Mouse (Mus musculus): ENCODE measurements around the gene Atp6v1g1.

The Atp6v1g1 gene

DNA sequence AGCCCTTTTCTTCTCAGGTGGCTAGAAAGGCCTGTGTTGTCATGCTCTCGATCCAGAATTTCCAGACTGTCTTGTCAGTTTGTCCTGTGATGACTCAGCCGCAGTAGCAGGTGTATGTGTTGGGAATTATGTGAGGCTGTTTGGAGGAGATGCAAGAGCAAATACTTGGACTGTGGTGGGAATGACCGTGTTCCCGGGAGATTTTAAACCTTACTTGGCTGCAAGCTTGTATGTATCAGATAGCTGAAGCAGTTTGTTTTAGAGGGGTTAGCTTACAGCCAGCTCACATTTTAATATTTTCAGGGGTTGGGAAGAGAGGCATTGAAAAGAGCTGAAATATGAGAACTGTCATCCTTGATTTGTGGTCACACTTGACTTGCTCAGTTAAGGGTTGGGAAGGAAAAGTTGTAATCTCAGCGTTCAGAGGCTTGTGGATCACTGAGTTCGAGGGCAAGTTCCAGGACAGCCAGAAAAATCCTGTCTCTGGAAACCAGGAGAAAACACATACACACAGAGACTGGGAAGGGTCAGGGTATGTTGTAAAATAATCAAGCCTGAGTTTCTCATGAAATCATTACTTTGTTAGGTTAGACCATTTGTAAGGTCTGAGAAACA is 2.0 kb downstream of the Atp6v1g1 start:
- in situ Hi-C loops (cut with MboI, MseI): no loop called here

GRCm38 (mm10) chr4:63547799-63548198 is 3.2 kb downstream of the Atp6v1g1 start:
- in situ Hi-C loops (cut with MboI, MseI): no loop called here

DNA sequence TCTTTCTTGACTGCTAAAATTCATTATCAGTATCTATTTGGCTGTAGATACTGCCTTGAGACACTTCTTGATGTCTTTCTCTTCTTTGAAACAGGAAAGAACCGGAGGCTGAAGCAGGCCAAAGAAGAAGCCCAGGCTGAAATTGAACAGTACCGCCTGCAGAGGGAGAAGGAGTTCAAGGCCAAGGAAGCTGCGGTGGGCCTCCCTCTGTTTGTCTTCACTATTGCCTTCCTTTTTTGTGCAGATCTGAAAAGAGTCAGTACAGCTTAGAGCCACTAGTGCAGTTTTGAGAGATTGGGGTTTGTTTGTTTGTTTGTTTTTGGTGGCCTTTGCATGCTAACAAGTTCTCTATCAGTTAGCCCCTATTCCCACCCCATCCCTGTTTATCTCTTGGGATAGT is 3.9 kb downstream of the Atp6v1g1 start:
- in situ Hi-C loops (cut with MboI, MseI): no loop called here

- in situ Hi-C loops (cut with MboI, MseI): no loop called here
These were observed 6.3 kb downstream of the Atp6v1g1 start for GRCm38 (mm10) chr4:63550908-63551307.

DNA sequence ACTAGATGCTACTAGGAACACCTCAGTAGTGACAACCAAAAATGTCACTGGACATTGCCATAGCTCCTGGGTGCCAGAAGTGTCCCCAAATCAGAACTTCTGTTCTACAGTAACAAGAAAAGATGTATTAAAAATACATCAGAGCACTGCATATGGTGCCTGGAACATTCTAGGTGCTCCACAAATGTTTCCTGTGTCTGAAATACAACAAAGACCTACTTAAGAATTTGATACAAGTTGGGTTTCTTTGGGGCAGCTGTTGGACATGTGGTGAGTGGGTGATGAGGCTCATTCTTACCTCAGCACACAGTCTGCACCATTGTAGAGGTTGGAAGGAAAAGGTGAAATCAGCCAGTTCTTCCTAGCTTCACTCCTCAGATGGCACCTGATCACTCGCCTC is 8.3 kb downstream of the Atp6v1g1 start:
- in situ Hi-C loops (cut with MboI, MseI): no loop called here

DNA sequence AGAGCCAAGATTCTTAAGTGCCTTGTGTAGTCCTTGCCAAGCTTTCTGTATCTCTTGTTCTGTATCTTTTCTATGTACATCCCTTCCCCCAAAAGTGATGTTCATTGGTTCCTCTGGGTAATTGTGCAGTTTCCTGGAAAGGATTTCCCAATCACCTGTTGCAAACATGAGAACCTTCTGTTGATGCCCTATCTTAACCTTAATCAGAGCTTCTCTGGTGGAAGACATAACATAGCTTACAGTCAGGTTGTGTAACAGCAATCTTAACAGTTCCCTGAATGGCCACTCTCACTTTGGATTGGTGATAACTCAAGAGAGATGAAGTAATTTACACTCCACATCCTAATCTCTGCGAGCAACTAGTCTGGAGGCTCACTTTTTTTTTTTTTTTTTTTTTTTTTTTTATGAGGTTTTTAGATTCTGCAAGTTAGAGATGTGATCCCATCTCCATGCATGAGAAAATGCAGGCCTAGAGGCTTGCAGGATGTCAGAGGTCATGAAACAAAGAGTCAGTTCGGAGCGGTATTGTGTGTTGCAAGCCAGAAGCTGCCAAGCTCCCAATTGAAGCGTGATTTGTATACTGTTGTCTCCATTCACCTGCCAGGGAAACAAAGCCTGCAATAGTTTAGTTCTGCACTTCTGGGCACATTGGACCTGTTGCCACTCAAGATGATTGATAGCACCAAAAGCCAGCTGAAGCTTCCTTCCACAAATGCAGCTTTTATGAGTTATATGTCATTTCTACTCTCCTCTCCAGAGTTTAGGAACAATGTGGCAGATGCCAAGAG is 9.4 kb downstream of the Atp6v1g1 start:
- in situ Hi-C loops (cut with MboI, MseI): no loop called here

DNA sequence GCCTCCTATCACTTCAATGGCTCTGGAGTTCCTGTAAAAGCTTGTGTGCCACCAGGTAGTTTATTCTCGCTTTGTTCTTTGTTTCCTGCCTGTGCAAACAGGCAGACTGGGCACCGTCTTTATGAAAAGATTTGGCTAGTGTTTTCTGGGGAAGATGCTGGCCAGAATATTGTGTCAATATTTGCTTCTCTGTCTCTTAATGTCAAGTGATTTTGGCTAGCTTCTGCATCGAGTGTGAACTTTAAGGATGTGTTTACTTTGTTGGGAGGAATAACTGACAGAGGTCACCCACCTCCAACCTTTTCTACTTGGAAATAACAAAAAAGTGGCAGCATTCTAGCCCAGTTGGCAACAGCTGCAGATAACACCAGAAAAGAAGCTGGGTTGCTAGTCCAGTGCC is 10.0 kb downstream of the Atp6v1g1 start:
- in situ Hi-C loops (cut with MboI, MseI): loop anchor here (5.0 kb wide), 1 partner anchor 152 kb away; the partner anchor contains the start of gene Akna

GRCm38 (mm10) chr4:63555111-63555510 is 10.5 kb downstream of the Atp6v1g1 start:
- in situ Hi-C loops (cut with MboI, MseI): loop anchor here (5.0 kb wide), 1 partner anchor 153 kb away; the partner anchor contains the start of gene Akna

DNA sequence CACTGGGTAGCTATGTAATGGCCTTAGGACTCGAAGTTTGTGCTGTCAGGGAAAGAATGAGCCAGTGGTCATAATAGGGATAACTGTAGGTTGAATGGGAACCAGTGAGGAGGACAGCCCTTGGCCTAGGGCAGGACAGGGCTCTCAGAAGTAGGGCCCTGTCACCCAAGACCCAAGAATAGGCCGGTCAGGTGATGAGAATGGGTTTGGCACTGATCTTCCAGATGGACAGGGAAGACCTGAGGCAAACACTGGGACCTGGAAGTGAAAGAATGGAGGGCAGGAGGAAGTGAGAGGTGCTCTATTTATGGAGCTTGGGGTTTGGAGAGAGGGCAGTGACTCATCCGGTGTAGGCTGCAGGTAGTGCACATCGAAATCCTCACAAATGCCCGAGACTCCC is 12.1 kb downstream of the Atp6v1g1 start:
- in situ Hi-C loops (cut with MboI, MseI): loop anchor here (5.0 kb wide), 1 partner anchor 154 kb away; the partner anchor contains the start of gene Akna

DNA sequence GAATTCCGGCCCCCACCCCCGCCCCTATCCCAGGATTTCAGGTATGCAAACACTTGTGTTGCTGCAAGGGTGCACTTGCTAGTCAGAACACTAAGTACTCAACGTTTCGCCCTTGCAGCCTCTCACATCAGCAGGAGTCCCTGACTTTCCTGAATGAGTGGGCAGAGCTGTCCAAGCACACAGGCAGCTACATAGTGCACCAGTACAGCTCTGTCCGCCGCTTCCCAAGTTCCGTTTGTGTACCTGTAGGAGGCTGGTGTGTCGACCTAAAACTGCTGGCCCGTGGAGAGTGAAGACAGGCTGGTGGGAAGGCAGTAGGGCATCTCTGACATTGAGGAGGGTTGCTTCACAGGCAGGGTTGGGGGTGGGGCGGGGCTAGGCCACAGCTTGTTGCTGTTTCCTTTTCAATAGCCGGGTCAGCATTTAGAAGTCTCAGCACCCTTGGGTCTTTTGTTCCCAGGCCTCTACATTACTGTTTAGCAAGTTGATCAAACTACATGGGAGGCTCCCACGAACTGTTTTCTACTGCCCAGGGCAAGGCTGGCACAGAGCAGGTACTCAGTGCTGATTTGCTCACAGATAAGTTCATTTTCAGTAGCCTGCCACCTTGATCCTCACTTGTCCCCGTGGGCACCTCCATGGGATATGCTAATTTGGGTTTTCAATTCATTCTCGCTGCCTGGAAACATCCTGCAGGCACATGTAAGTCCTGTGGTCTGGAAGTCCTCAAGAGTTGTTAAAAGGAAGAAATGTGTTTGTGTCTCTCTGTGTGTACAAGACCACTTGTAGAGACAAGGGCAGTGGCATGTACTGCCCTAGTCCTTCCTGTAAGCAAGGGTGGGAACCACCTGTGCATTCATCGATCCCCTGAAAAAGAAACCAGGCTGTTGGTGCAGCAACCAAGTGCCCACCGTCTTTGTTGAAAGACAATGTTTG is 12.8 kb downstream of the Atp6v1g1 start:
- in situ Hi-C loops (cut with MboI, MseI): loop anchor here (5.0 kb wide), 1 partner anchor 155 kb away; the partner anchor contains the start of gene Akna

- in situ Hi-C loops (cut with MboI, MseI): loop anchor here (5.0 kb wide), 1 partner anchor 156 kb away; the partner anchor contains the start of gene Akna
These were observed 14.0 kb downstream of the Atp6v1g1 start, which contains the start of gene Tmem268 for GRCm38 (mm10) chr4:63558407-63559081. Tmem268 (plus strand) TSS chr4:63558781.

- in situ Hi-C loops (cut with MboI, MseI): loop anchor here (5.0 kb wide), 1 partner anchor 157 kb away; the partner anchor contains the start of gene Akna
These were observed 14.6 kb downstream of the Atp6v1g1 start for GRCm38 (mm10) chr4:63559127-63559697.

DNA sequence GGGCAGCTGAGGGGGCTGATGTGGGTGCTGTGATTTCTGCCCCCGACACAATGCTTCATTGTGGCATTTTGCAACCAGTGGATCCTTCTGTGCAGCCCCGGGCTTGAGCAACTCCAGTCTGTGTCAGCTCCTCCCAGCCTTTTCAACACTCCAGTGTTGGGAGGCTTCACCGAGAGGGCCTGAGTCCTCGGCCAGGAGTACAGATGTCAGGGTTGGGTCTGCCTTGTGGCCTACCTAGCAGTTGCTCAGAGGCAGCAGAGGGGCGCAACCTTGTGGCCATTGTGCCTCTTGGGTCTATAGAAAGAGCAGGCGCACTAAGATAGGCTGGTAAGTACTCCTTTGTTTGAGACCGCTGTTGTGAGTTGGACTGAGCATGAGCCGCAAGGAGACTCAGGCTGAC is 15.5 kb downstream of the Atp6v1g1 start:
- in situ Hi-C loops (cut with MboI, MseI): no loop called here

DNA sequence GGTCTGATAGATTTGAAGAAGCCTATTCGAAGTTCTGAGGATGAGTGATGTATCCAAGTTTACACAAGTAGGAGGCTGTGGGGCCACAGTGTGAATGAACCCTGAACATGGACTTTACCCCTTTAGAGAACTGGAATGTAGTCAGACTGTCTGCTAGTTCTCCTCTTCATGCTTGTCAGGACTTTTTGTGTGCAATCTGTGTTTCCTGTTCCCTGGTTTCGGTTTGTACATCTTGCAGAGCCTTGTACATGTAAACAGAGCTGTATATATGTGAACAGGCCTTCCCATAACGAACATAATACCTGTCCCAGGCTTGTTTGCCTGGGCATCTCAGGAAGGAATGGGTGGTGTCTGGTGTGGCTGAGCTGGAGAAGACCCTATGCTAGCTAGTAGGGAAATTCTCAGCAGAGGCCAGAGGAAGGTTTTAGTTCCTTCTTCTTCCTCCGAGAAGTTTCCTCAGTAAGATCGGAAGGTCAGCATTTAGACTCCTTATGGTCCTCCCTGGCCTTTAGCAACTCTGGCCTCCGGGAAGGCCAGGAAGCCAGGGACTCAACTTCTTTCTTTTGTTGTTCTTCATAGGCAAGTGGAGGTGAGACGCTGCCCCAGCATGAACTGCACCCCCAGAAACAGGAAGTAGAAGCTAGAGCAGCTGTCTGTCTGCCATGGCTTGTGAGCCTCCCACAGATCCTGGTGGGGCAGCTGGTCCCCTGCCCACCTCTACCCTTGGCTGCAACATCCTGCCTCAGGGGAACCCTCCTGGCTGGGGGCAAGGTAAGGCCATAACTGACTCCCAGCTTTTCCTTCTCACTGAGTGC is 17.5 kb downstream of the Atp6v1g1 start:
- in situ Hi-C loops (cut with MboI, MseI): no loop called here

GRCm38 (mm10) chr4:63562742-63563141 is 18.2 kb downstream of the Atp6v1g1 start:
- in situ Hi-C loops (cut with MboI, MseI): no loop called here

DNA sequence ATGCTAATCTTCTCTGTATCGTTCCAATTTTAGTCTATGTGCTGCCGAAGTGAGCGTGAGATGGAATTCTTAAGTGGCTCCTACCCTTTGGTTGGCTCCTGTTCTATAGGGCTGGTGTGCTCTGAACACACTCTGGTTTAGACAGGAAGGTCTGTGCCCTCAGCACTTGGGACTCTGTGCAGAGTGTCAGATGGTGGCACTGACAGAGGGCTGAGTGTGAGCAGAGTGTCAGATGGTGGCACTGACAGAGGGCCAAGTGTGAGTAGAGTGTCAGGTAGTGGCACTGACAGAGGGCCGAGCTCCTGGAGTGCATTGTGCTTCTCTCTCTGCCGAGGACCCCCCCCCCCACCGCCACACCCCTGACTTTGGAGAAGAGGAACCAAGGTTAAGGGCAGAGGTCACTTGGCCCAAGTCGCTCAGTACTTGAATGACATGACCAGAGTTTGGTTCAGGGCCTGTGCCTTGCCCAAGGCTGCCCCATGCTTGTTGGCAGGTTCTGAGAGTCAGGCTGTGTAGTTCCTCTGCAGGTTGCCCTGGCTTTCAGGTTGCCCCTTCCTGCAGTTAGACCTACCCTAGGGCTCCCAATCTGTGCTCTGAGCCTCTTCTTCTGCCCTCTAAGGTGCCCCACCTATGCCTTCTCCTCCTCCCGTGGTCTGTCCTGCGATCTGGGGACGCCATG is 23.3 kb downstream of the Atp6v1g1 start:
- in situ Hi-C loops (cut with MboI, MseI): no loop called here

DNA sequence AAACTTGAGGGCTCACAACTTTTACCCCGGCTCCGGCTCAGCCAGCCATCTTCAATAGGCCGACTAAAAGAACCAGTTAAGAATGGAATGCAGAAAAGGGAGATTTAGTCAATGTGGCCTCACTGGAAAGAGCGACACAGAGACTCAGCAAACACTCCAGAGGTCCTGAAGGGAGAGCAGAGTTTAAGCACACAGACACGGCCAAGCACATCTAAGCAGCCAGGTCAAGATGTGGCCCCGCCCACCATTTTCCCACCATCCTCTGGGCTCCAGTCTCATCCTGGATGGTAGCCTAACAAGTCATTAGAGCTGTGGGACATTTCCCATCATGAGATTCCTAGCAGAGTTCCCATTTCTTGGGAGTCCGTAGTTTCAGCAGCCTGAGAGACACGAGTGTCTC is 24.8 kb downstream of the Atp6v1g1 start:
- in situ Hi-C loops (cut with MboI, MseI): no loop called here

DNA sequence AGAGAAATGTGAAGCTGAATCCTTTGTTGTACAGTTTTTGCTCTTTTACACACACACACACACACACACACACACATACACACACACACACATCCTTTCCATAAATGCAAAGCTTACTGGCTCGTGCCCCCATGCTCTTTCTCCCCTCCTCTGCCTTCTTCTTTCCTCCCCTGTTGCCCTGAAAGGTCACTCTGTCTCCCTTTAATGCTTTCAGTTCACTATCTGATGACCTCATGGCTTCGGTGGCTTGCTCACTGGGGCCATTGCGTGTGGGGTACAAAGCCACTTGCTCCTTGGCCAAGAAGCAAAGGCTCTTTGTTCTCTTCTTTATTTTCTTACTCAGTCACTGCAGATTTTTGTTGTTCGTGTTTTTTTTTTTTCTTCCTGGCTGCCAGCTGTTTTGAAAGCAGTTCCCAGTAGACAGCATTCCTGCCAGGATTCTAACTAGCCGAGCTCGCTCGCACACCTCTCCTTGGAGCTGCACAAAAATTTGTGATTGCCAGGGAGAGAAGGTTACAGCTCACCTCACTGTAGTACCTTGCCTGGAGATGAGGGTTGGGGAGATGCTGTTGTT is 25.7 kb downstream of the Atp6v1g1 start:
- in situ Hi-C loops (cut with MboI, MseI): no loop called here

DNA sequence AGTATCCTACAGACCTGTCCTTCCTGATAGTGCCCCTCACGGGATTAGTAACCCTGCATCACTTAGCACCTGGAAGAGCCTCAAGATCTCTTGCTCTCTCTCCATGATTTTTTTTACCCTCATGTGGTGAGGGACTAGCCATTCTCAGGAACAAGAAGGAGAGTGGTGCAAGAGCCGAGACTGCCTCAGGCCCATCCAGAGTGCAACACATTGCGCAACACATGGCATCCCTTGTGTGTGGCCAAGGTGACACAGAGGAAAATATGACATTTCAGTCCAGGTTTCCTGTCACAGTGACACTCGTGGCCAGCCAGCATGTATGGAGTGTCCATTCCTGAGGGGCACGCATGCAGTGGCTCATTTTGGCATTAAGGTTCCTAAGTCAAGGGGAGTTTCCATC is 28.0 kb downstream of the Atp6v1g1 start:
- in situ Hi-C loops (cut with MboI, MseI): no loop called here
